Mouse (Mus musculus): ENCODE data around the gene AW551984. TPM values are rescaled to one million over a fixed set of nuclear protein-coding genes. Genes with fewer than 3 reads are reported as not detected.
A peak's percentile ranks its signal among the peaks of the same experiment; 100 is the strongest.

The AW551984 gene
- polyA plus RNA-seq (2014; fragmentation: Nextera tagmentation; extraction: Ambion mirVana) = 127 and 131 TPM in 2 replicates

- Histone ChIP-seq H3K9ac (replicated peaks; ENCODE audit: low read length) (peak within 1 kb of the TSS; percentile 40), H3K4me3 (replicated peaks; ENCODE audit: low read depth, low read length) (peak within 1 kb of the TSS; percentile 36), H3K4me1 (ENCODE audit: control insufficient read depth, insufficient read depth, low read length) (0 out of 2 replicates have a peak, but pooled peaks cover 3% of the 10 kb centered on the region), H3K27ac (replicated peaks; ENCODE audit: low read depth, low read length) (peak within 1 kb of the TSS; percentile 66), H3K4me2 (ENCODE audit: low read length) (peak within 1 kb of the TSS; percentile 57), H3K27me3 (ENCODE audit: control insufficient read depth, insufficient read depth, low read length) (no peaks in the 10 kb centered on the region), H3K9me3 (ENCODE audit: control insufficient read depth, low read length) (no peaks in the 10 kb centered on the region), H3K36me3 (ENCODE audit: control insufficient read depth, insufficient read depth, low read length) (no peaks in the 10 kb centered on the region)
- peak; percentile 66 for DNase-seq
- 0% methylated on average over 8 of the region's 8 CpGs for WGBS
- no peak for ATAC-seq (ENCODE audit: low FRiP score, low TSS enrichment)
Measured at GRCm38 (mm10) chr9:39603999-39604453, at the start of gene AW551984. TSS of gene AW551984 (minus strand) at chr9:39604403.

- 92% methylated on average over 4 of the region's 4 CpGs for WGBS
- DNase-seq = no peak
- no peak overlapping the region for H3K27ac ChIP-seq (replicated peaks; ENCODE audit: low read depth, low read length)
- no peak for ATAC-seq (ENCODE audit: low FRiP score, low TSS enrichment)
- H3K4me3 ChIP-seq (replicated peaks; ENCODE audit: low read depth, low read length) = no peak overlapping the region
- no peaks in the 10 kb centered on the region for H3K36me3 ChIP-seq (ENCODE audit: control insufficient read depth, insufficient read depth, low read length)
- H3K4me2 ChIP-seq (ENCODE audit: low read length) = no peak overlapping the region
- H3K9me3 ChIP-seq (ENCODE audit: control insufficient read depth, low read length) = no peaks in the 10 kb centered on the region
- no peaks in the 10 kb centered on the region for H3K27me3 ChIP-seq (ENCODE audit: control insufficient read depth, insufficient read depth, low read length)
- H3K4me1 ChIP-seq (ENCODE audit: control insufficient read depth, insufficient read depth, low read length) = no peaks in the 10 kb centered on the region
- H3K9ac ChIP-seq (replicated peaks; ENCODE audit: low read length) = no peak overlapping the region
Measured at GRCm38 (mm10) chr9:39647382-39647781, 43.2 kb upstream of the AW551984 start.

GRCm38 (mm10) chr9:39644785-39645184, 40.6 kb upstream of the AW551984 start, which contains the start of gene Olfr961:
TSS of gene Olfr961 (plus strand) at chr9:39645085.
- DNase-seq (no peak), ATAC-seq (ENCODE audit: low FRiP score, low TSS enrichment) (no peak)
- no peaks in the 10 kb centered on the region for H3K9me3 ChIP-seq (ENCODE audit: control insufficient read depth, low read length)
- H3K27ac ChIP-seq (replicated peaks; ENCODE audit: low read depth, low read length) = no peak within 1 kb of the TSS
- no peaks in the 10 kb centered on the region for H3K36me3 ChIP-seq (ENCODE audit: control insufficient read depth, insufficient read depth, low read length)
- no peak within 1 kb of the TSS for H3K4me2 ChIP-seq (ENCODE audit: low read length)
- no peaks in the 10 kb centered on the region for H3K4me1 ChIP-seq (ENCODE audit: control insufficient read depth, insufficient read depth, low read length)
- no peak within 1 kb of the TSS for H3K4me3 ChIP-seq (replicated peaks; ENCODE audit: low read depth, low read length)
- no peak within 1 kb of the TSS for H3K9ac ChIP-seq (replicated peaks; ENCODE audit: low read length)
- H3K27me3 ChIP-seq (ENCODE audit: control insufficient read depth, insufficient read depth, low read length) = no peaks in the 10 kb centered on the region

- Histone ChIP-seq H3K4me3 (replicated peaks; ENCODE audit: low read depth, low read length) (no peak overlapping the region), H3K36me3 (ENCODE audit: control insufficient read depth, insufficient read depth, low read length) (no peaks in the 10 kb centered on the region), H3K4me1 (ENCODE audit: control insufficient read depth, insufficient read depth, low read length) (no peaks in the 10 kb centered on the region), H3K9me3 (ENCODE audit: control insufficient read depth, low read length) (no peaks in the 10 kb centered on the region), H3K9ac (replicated peaks; ENCODE audit: low read length) (no peak overlapping the region), H3K27ac (replicated peaks; ENCODE audit: low read depth, low read length) (peak overlapping the region; percentile 80), H3K4me2 (ENCODE audit: low read length) (no peak overlapping the region), H3K27me3 (ENCODE audit: control insufficient read depth, insufficient read depth, low read length) (no peaks in the 10 kb centered on the region)
- peak; percentile 62; the same call in 1 of the 2 replicates for ATAC-seq (ENCODE audit: low FRiP score, low TSS enrichment)
- DNase-seq = peak; percentile 76
- 21% methylated on average over 4 of the region's 4 CpGs for WGBS
Measured at GRCm38 (mm10) chr9:39633913-39634594, 29.9 kb upstream of the AW551984 start.

- H3K4me1 ChIP-seq (ENCODE audit: control insufficient read depth, insufficient read depth, low read length) = no peaks in the 10 kb centered on the region
- no peak overlapping the region for H3K27ac ChIP-seq (replicated peaks; ENCODE audit: low read depth, low read length)
- 93% methylated on average over 2 of the region's 2 CpGs for WGBS
- ATAC-seq (ENCODE audit: low FRiP score, low TSS enrichment) (no peak), DNase-seq (no peak)
- H3K27me3 ChIP-seq (ENCODE audit: control insufficient read depth, insufficient read depth, low read length) = no peaks in the 10 kb centered on the region
- no peak overlapping the region for H3K4me3 ChIP-seq (replicated peaks; ENCODE audit: low read depth, low read length)
- no peaks in the 10 kb centered on the region for H3K36me3 ChIP-seq (ENCODE audit: control insufficient read depth, insufficient read depth, low read length)
- H3K9me3 ChIP-seq (ENCODE audit: control insufficient read depth, low read length) = no peaks in the 10 kb centered on the region
- H3K9ac ChIP-seq (replicated peaks; ENCODE audit: low read length) = no peak overlapping the region
- no peak overlapping the region for H3K4me2 ChIP-seq (ENCODE audit: low read length)
Measured at GRCm38 (mm10) chr9:39629069-39629468, 24.9 kb upstream of the AW551984 start.

- Histone ChIP-seq H3K4me3 (replicated peaks; ENCODE audit: low read depth, low read length) (no peak overlapping the region), H3K9me3 (ENCODE audit: control insufficient read depth, low read length) (no peaks in the 10 kb centered on the region), H3K27me3 (ENCODE audit: control insufficient read depth, insufficient read depth, low read length) (no peaks in the 10 kb centered on the region), H3K4me2 (ENCODE audit: low read length) (no peak overlapping the region), H3K36me3 (ENCODE audit: control insufficient read depth, insufficient read depth, low read length) (no peaks in the 10 kb centered on the region), H3K4me1 (ENCODE audit: control insufficient read depth, insufficient read depth, low read length) (no peaks in the 10 kb centered on the region), H3K9ac (replicated peaks; ENCODE audit: low read length) (no peak overlapping the region), H3K27ac (replicated peaks; ENCODE audit: low read depth, low read length) (no peak overlapping the region)
- ATAC-seq (ENCODE audit: low FRiP score, low TSS enrichment) (no peak), DNase-seq (no peak)
- 88% methylated on average over 2 of the region's 2 CpGs for WGBS
Measured at GRCm38 (mm10) chr9:39624711-39625110, 20.5 kb upstream of the AW551984 start.

GRCm38 (mm10) chr9:39623783-39624182, 19.6 kb upstream of the AW551984 start:
- no peak overlapping the region for H3K9ac ChIP-seq (replicated peaks; ENCODE audit: low read length)
- no peaks in the 10 kb centered on the region for H3K27me3 ChIP-seq (ENCODE audit: control insufficient read depth, insufficient read depth, low read length)
- H3K27ac ChIP-seq (replicated peaks; ENCODE audit: low read depth, low read length) = no peak overlapping the region
- H3K9me3 ChIP-seq (ENCODE audit: control insufficient read depth, low read length) = no peaks in the 10 kb centered on the region
- H3K4me2 ChIP-seq (ENCODE audit: low read length) = no peak overlapping the region
- H3K4me3 ChIP-seq (replicated peaks; ENCODE audit: low read depth, low read length) = no peak overlapping the region
- H3K36me3 ChIP-seq (ENCODE audit: control insufficient read depth, insufficient read depth, low read length) = no peaks in the 10 kb centered on the region
- DNase-seq (no peak), ATAC-seq (ENCODE audit: low FRiP score, low TSS enrichment) (no peak)
- 93% methylated on average over 3 of the region's 3 CpGs for WGBS
- no peaks in the 10 kb centered on the region for H3K4me1 ChIP-seq (ENCODE audit: control insufficient read depth, insufficient read depth, low read length)

GRCm38 (mm10) chr9:39621073-39621472, 16.9 kb upstream of the AW551984 start, which contains the start of gene Olfr960:
TSS of gene Olfr960 (plus strand) at chr9:39621373.
- H3K27me3 ChIP-seq (ENCODE audit: control insufficient read depth, insufficient read depth, low read length) = no peaks in the 10 kb centered on the region
- WGBS = 60% methylated on average over 1 of the region's 1 CpGs
- DNase-seq = no peak
- no peak within 1 kb of the TSS for H3K4me3 ChIP-seq (replicated peaks; ENCODE audit: low read depth, low read length)
- ATAC-seq (ENCODE audit: low FRiP score, low TSS enrichment) = no peak
- no peak within 1 kb of the TSS for H3K9ac ChIP-seq (replicated peaks; ENCODE audit: low read length)
- no peaks in the 10 kb centered on the region for H3K9me3 ChIP-seq (ENCODE audit: control insufficient read depth, low read length)
- no peaks in the 10 kb centered on the region for H3K36me3 ChIP-seq (ENCODE audit: control insufficient read depth, insufficient read depth, low read length)
- H3K27ac ChIP-seq (replicated peaks; ENCODE audit: low read depth, low read length) = no peak within 1 kb of the TSS
- no peaks in the 10 kb centered on the region for H3K4me1 ChIP-seq (ENCODE audit: control insufficient read depth, insufficient read depth, low read length)
- H3K4me2 ChIP-seq (ENCODE audit: low read length) = no peak within 1 kb of the TSS

GRCm38 (mm10) chr9:39611953-39612352, 7.8 kb upstream of the AW551984 start:
- no peak overlapping the region for H3K4me2 ChIP-seq (ENCODE audit: low read length)
- no peaks in the 10 kb centered on the region for H3K36me3 ChIP-seq (ENCODE audit: control insufficient read depth, insufficient read depth, low read length)
- DNase-seq (peak; percentile 82), ATAC-seq (ENCODE audit: low FRiP score, low TSS enrichment) (peak; percentile 55; the same call in 1 of the 2 replicates)
- H3K9ac ChIP-seq (replicated peaks; ENCODE audit: low read length) = no peak overlapping the region
- H3K4me3 ChIP-seq (replicated peaks; ENCODE audit: low read depth, low read length) = no peak overlapping the region
- H3K4me1 ChIP-seq (ENCODE audit: control insufficient read depth, insufficient read depth, low read length) = no peaks in the 10 kb centered on the region
- no peaks in the 10 kb centered on the region for H3K27me3 ChIP-seq (ENCODE audit: control insufficient read depth, insufficient read depth, low read length)
- 54% methylated on average over 1 of the region's 1 CpGs for WGBS
- no peak overlapping the region for H3K27ac ChIP-seq (replicated peaks; ENCODE audit: low read depth, low read length)
- no peaks in the 10 kb centered on the region for H3K9me3 ChIP-seq (ENCODE audit: control insufficient read depth, low read length)

All from midbrain, embryonic 14.5 days (tissue).